Mouse (Mus musculus) layer of hippocampus, postnatal 14 days (tissue): ENCODE data around the gene Nckipsd. TPM values are rescaled to one million over a fixed set of nuclear protein-coding genes. Genes with fewer than 3 reads are reported as not detected.
A peak's percentile ranks its signal among the peaks of the same experiment; 100 is the strongest.

Experiments
- DNase-seq, 2 experiments: peaks; one replicate each; pipeline ENCODE4 v3.0.0; 2021 to 2022; ENCODE audit warnings: low spot score in 2 of 2, mixed read lengths in 1 of 2
- long read RNA-seq, 2 experiments: library from polyadenylated mRNA; stranded (forward); transcript quantifications; one replicate each; pipeline ENCODE4 v2.0.0; 2021
- total RNA-seq, 2 experiments: library from RNA; stranded (reverse); gene quantifications; 2 replicates each; pipeline ENCODE4 v1.2.3; 2021

Gene Nckipsd
- total RNA-seq, result 10 to 100 TPM; 47.2 to 52.3 TPM
- long read RNA-seq, experiment 1, transcript Nckipsd-201 (13 exons, 3,360 nt), result major isoform, 41 of 71 reads
- long read RNA-seq, experiment 1, partial matches to known transcripts, result 8 of 71 reads
- long read RNA-seq, experiment 1, other reads (novel, unspliced or antisense), result 22 of 71 reads
- long read RNA-seq, experiment 2, transcript Nckipsd-201 (13 exons, 3,360 nt), result major isoform, 36 of 62 reads
- long read RNA-seq, experiment 2, partial matches to known transcripts, result 10 of 62 reads
- long read RNA-seq, experiment 2, other reads (novel, unspliced or antisense), result 16 of 62 reads

GRCm38 (mm10) chr9:108808163-108808665, at the start of gene Nckipsd:
TSS of gene Nckipsd (plus strand) at chr9:108808368.
- peak; percentile 95 to 96 for DNase-seq

GRCm38 (mm10) chr9:108759121-108759520, 49.0 kb upstream of the Nckipsd start:
- DNase-seq, result no peak

GRCm38 (mm10) chr9:108759805-108760204, 48.4 kb upstream of the Nckipsd start:
- DNase-seq, result no peak

GRCm38 (mm10) chr9:108761561-108761960, 46.6 kb upstream of the Nckipsd start:
- no peak for DNase-seq

GRCm38 (mm10) chr9:108764971-108765370, 43.2 kb upstream of the Nckipsd start:
- DNase-seq, result no peak

GRCm38 (mm10) chr9:108776614-108777013, 31.6 kb upstream of the Nckipsd start:
- no peak for DNase-seq

- no peak for DNase-seq
These were observed 30.9 kb upstream of the Nckipsd start for GRCm38 (mm10) chr9:108777276-108777675.

GRCm38 (mm10) chr9:108780959-108781358, 27.2 kb upstream of the Nckipsd start:
- no peak for DNase-seq

- DNase-seq, result no peak
These were observed 26.3 kb upstream of the Nckipsd start for GRCm38 (mm10) chr9:108781891-108782290.

- DNase-seq, result no peak
These were observed 25.2 kb upstream of the Nckipsd start for GRCm38 (mm10) chr9:108782836-108783547.

- peak; percentile 96 to 97 for DNase-seq
These were observed 24.4 kb upstream of the Nckipsd start, which contains the start of gene Ip6k2 for GRCm38 (mm10) chr9:108783548-108784463. TSS of gene Ip6k2 (plus strand) at chr9:108783796.

GRCm38 (mm10) chr9:108785416-108785815, 22.8 kb upstream of the Nckipsd start:
- DNase-seq, result peak in 1 of 2 experiments; percentile 10

GRCm38 (mm10) chr9:108786494-108786893, 21.7 kb upstream of the Nckipsd start:
- DNase-seq, result peak in 1 of 2 experiments; percentile 9

- no peak for DNase-seq
These were observed 21.1 kb upstream of the Nckipsd start for GRCm38 (mm10) chr9:108787080-108787479.

GRCm38 (mm10) chr9:108788713-108789112, 19.5 kb upstream of the Nckipsd start:
- DNase-seq, result no peak

GRCm38 (mm10) chr9:108792307-108792706, 15.9 kb upstream of the Nckipsd start:
- no peak for DNase-seq

GRCm38 (mm10) chr9:108792730-108793129, 15.4 kb upstream of the Nckipsd start:
- no peak for DNase-seq

- no peak for DNase-seq
These were observed 12.9 kb upstream of the Nckipsd start for GRCm38 (mm10) chr9:108795281-108795680.

- no peak for DNase-seq
These were observed 12.4 kb upstream of the Nckipsd start for GRCm38 (mm10) chr9:108795762-108796161.

GRCm38 (mm10) chr9:108796351-108796981, 11.7 kb upstream of the Nckipsd start:
- DNase-seq, result peak in 1 of 2 experiments; percentile 52

- peak; percentile 26 to 49 for DNase-seq
These were observed 10.7 kb upstream of the Nckipsd start for GRCm38 (mm10) chr9:108797477-108797876.
